Mouse (Mus musculus) hindbrain, embryonic 16.5 days (tissue): ENCODE results near the gene Pth2. TPM values are rescaled to one million over a fixed set of nuclear protein-coding genes. Genes with fewer than 3 reads are reported as not detected.

Source experiments
- ATAC-seq: fragments of 200-750 bp; cut with Nextera tagmentation; 2 replicates; pipeline ENCODE4 v1.8.0; 2017; ENCODE audit warnings: moderate TSS enrichment, moderate library complexity
- H3K27ac ChIP-seq: fragments of 300-500 bp; sonication (generic); 2 replicates; pipeline ENCODE4 v1.5.1; 2014; ENCODE audit warnings: low read depth, mild to moderate bottlenecking, control low read depth, low read length, moderate library complexity
- H3K27me3 ChIP-seq: fragments of 300-500 bp; sonication (generic); replicated peaks from 2 replicates; pipeline ENCODE4 v1.6.1; 2014; ENCODE audit warnings: low read length; ENCODE audit not compliant: control insufficient read depth, insufficient read depth
- H3K36me3 ChIP-seq: fragments of 300-500 bp; sonication (generic); 2 replicates; pipeline ENCODE4 v1.6.1; 2014; ENCODE audit warnings: mild to moderate bottlenecking, low read length, moderate library complexity, mixed read lengths; ENCODE audit not compliant: control insufficient read depth, insufficient read depth
- H3K4me1 ChIP-seq: fragments of 300-500 bp; sonication (generic); 2 replicates; pipeline ENCODE4 v1.6.1; 2014; ENCODE audit warnings: low read depth, low read length; ENCODE audit not compliant: control insufficient read depth, insufficient read depth
- H3K4me2 ChIP-seq: fragments of 300-500 bp; sonication (generic); 2 replicates; pipeline ENCODE4 v1.6.1; 2014; ENCODE audit warnings: mild to moderate bottlenecking, low read length, control low read depth, moderate library complexity
- H3K4me3 ChIP-seq: fragments of 300-500 bp; sonication (generic); 2 replicates; pipeline ENCODE4 v1.5.1; 2014; ENCODE audit warnings: mild to moderate bottlenecking, low read length, control low read depth, moderate library complexity
- H3K9ac ChIP-seq: fragments of 300-500 bp; sonication (generic); 2 replicates; pipeline ENCODE4 v1.6.1; 2014; ENCODE audit warnings: low read depth, mild to moderate bottlenecking, control low read depth, low read length, moderate library complexity
- H3K9me3 ChIP-seq: fragments of 300-500 bp; sonication (generic); 2 replicates; pipeline ENCODE4 v1.6.1; 2014; ENCODE audit warnings: mild to moderate bottlenecking, low read length, moderate library complexity; ENCODE audit not compliant: control insufficient read depth
- WGBS: fragments of 180-500 bp; shearing (Covaris S2); extraction: QIAGEN DNeasy Blood & Tissue Kit; methylation state at CpG from one replicate; pipeline ENCODE4 v1.1.7; 2014; 5-methylcytosine and 5-hydroxymethylcytosine counted together
- polyA plus RNA-seq: library from polyadenylated mRNA; unstranded; fragments of >200 nt; fragmentation: Nextera tagmentation; extraction: Ambion mirVana; gene quantifications from 2 replicates; pipeline ENCODE4 v1.2.1, GENCODE M21; 2015

Gene Pth2
- polyA plus RNA-seq, 1 experiment from 2014 or later: 1.4 TPM

- ATAC-seq: no peak
- 77% methylated on average over 8 of the region's 8 CpGs for WGBS
- H3K27ac ChIP-seq: no peak overlapping the region
- no peaks in the 10 kb centered on the region for H3K4me1 ChIP-seq
- H3K27me3 ChIP-seq: no peaks in the 10 kb centered on the region
- no peaks in the 10 kb centered on the region for H3K9me3 ChIP-seq
- H3K4me2 ChIP-seq: no peak overlapping the region
- H3K9ac ChIP-seq: no peak overlapping the region; the same call in 1 of the 2 replicates
- no peaks in the 10 kb centered on the region for H3K36me3 ChIP-seq
- H3K4me3 ChIP-seq: no peak overlapping the region
Observed at GRCm38 (mm10) chr7:45139904-45140723, 40.7 kb upstream of the Pth2 start.

GRCm38 (mm10) chr7:45141319-45141718 is 39.5 kb upstream of the Pth2 start:
- Histone ChIP-seq H3K27me3 (no peaks in the 10 kb centered on the region), H3K4me2 (no peak overlapping the region), H3K27ac (no peak overlapping the region), H3K9ac (no peak overlapping the region), H3K4me3 (no peak overlapping the region), H3K36me3 (no peaks in the 10 kb centered on the region), H3K9me3 (no peaks in the 10 kb centered on the region), H3K4me1 (no peaks in the 10 kb centered on the region)
- no peak for ATAC-seq
- WGBS: 87% methylated on average over 3 of the region's 3 CpGs

- Histone ChIP-seq H3K27me3 (no peaks in the 10 kb centered on the region), H3K9me3 (no peaks in the 10 kb centered on the region), H3K4me3 (no peak overlapping the region), H3K4me2 (no peak overlapping the region), H3K36me3 (no peaks in the 10 kb centered on the region), H3K4me1 (no peaks in the 10 kb centered on the region), H3K9ac (no peak overlapping the region), H3K27ac (no peak overlapping the region)
- no peak for ATAC-seq
- WGBS: 94% methylated on average over 5 of the region's 5 CpGs
Observed at GRCm38 (mm10) chr7:45141914-45142313, 38.9 kb upstream of the Pth2 start.

- no peaks in the 10 kb centered on the region for H3K9me3 ChIP-seq
- 0 out of 2 replicates have a peak overlapping the region, but pooled peaks have one; percentile 3 for H3K9ac ChIP-seq
- H3K4me1 ChIP-seq: no peaks in the 10 kb centered on the region
- no peak overlapping the region for H3K4me3 ChIP-seq
- H3K27ac ChIP-seq: no peak overlapping the region
- H3K27me3 ChIP-seq: no peaks in the 10 kb centered on the region
- WGBS: 88% methylated on average over 13 of the region's 13 CpGs
- ATAC-seq: no peak
- H3K4me2 ChIP-seq: no peak overlapping the region
- no peaks in the 10 kb centered on the region for H3K36me3 ChIP-seq
Observed at GRCm38 (mm10) chr7:45144368-45145174, 36.2 kb upstream of the Pth2 start.

- 93% methylated on average over 8 of the region's 8 CpGs for WGBS
Observed at GRCm38 (mm10) chr7:45145460-45145859, 35.3 kb upstream of the Pth2 start.

GRCm38 (mm10) chr7:45147267-45147666 is 33.5 kb upstream of the Pth2 start:
- no peak overlapping the region for H3K4me2 ChIP-seq
- H3K9ac ChIP-seq: no peak overlapping the region
- no peaks in the 10 kb centered on the region for H3K27me3 ChIP-seq
- 91% methylated on average over 11 of the region's 11 CpGs for WGBS
- no peaks in the 10 kb centered on the region for H3K36me3 ChIP-seq
- H3K27ac ChIP-seq: no peak overlapping the region
- no peak overlapping the region for H3K4me3 ChIP-seq
- no peaks in the 10 kb centered on the region; the same call in 1 of the 2 replicates for H3K4me1 ChIP-seq
- no peaks in the 10 kb centered on the region for H3K9me3 ChIP-seq
- no peak for ATAC-seq

More at GRCm38 (mm10) chr7:45145460-45145859, 35.3 kb upstream of the Pth2 start:
- Histone ChIP-seq H3K27ac (no peak overlapping the region), H3K4me2 (no peak overlapping the region), H3K9ac (no peak overlapping the region), H3K27me3 (no peaks in the 10 kb centered on the region), H3K4me1 (no peaks in the 10 kb centered on the region), H3K4me3 (no peak overlapping the region), H3K9me3 (no peaks in the 10 kb centered on the region), H3K36me3 (no peaks in the 10 kb centered on the region)
- no peak for ATAC-seq

- H3K27me3 ChIP-seq: no peaks in the 10 kb centered on the region
- no peak overlapping the region for H3K4me3 ChIP-seq
- no peak overlapping the region for H3K9ac ChIP-seq
- WGBS: 89% methylated on average over 11 of the region's 11 CpGs
- H3K4me1 ChIP-seq: no peaks in the 10 kb centered on the region; the same call in 1 of the 2 replicates
- no peaks in the 10 kb centered on the region for H3K9me3 ChIP-seq
- no peaks in the 10 kb centered on the region for H3K36me3 ChIP-seq
- ATAC-seq: no peak
- H3K4me2 ChIP-seq: no peak overlapping the region
- no peak overlapping the region for H3K27ac ChIP-seq
Observed at GRCm38 (mm10) chr7:45147899-45148298, 32.9 kb upstream of the Pth2 start.

- Histone ChIP-seq H3K4me1 (peaks cover 4% of the 10 kb centered on the region), H3K9ac (no peak overlapping the region), H3K4me3 (no peak overlapping the region), H3K27ac (no peak overlapping the region), H3K27me3 (no peaks in the 10 kb centered on the region), H3K9me3 (no peaks in the 10 kb centered on the region), H3K36me3 (no peaks in the 10 kb centered on the region), H3K4me2 (no peak overlapping the region)
- no peak for ATAC-seq
- 66% methylated on average over 4 of the region's 4 CpGs for WGBS
Observed at GRCm38 (mm10) chr7:45148534-45149098, 32.2 kb upstream of the Pth2 start.

GRCm38 (mm10) chr7:45149545-45149944 is 31.2 kb upstream of the Pth2 start:
- no peaks in the 10 kb centered on the region for H3K36me3 ChIP-seq
- no peak for ATAC-seq
- no peak overlapping the region for H3K27ac ChIP-seq
- H3K4me2 ChIP-seq: no peak overlapping the region
- 25% methylated on average over 6 of the region's 6 CpGs for WGBS
- no peaks in the 10 kb centered on the region for H3K9me3 ChIP-seq
- peaks cover 5% of the 10 kb centered on the region for H3K4me1 ChIP-seq
- H3K4me3 ChIP-seq: no peak overlapping the region
- no peak overlapping the region for H3K9ac ChIP-seq
- H3K27me3 ChIP-seq: no peaks in the 10 kb centered on the region
